Mouse (Mus musculus): ENCODE measurements around the gene Bricd5.

Bricd5 gene

DNA sequence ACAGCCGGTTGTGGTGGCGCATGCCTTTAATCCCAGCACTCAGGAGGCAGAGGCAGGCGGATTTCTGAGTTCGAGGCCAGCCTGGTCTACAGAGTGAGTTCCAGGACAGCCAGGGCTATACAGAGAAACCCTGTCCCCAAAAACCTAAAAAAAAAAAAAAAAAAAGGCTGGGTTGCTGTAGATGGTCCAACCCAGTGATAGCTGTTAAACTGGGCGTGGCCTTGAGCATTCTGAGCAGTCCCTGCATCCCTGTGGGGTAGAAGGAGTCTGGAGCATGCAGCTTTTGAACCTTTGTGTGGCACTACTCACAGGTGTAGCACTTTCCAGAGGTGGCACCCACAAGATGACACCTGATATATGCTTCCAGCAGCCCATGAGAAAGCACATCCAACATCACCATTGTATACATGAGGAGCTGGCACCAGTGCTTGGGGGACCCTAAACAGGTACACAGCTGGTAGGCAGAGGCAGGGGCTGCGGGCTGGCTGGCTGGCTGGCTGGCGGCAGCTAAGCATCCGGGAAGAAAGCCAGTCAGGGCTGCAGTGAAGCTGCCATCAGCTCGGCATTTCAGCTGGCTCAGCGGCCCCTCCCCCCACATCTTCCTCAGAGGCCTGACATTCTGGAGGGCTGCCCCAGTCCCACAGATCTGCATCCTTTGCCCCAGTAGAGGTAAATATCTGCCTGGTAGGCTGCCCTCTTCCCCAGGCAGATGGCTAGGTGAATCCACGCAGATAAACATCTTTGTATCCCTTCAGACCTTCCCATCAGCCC, 11.6 kb downstream of the Bricd5 start:
- no peak for DNase-seq (ENCODE audit: low spot score)

DNA sequence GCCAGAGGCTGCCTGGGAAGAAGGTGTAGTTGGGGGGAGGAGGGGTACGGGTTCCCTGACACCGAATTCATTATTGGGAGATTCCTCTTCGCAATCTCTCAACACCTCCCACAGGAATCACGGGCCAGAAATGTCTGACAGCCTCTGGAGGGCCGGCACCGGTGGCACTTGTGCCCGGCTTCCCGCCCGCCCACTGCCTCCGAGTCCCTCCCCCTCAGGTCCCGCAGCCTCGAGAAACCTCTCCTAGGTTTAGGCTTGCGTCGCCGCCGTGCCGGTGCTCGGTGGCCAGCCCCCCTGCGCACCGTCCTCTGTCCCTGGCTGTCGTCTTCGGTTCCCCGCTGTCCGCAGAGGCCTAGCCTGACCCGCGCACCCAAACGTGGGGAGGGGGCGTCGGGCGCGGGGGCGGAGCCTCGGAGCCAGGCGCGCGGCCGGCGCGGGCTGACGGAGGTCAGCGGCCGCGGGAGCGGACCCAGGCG, 14.5 kb downstream of the Bricd5 start, which contains the start of gene Caskin1:
TSS of gene Caskin1 (plus strand) at position 416 of the 476 bp plus-strand sequence.
- no peak for DNase-seq (ENCODE audit: low spot score)

DNA sequence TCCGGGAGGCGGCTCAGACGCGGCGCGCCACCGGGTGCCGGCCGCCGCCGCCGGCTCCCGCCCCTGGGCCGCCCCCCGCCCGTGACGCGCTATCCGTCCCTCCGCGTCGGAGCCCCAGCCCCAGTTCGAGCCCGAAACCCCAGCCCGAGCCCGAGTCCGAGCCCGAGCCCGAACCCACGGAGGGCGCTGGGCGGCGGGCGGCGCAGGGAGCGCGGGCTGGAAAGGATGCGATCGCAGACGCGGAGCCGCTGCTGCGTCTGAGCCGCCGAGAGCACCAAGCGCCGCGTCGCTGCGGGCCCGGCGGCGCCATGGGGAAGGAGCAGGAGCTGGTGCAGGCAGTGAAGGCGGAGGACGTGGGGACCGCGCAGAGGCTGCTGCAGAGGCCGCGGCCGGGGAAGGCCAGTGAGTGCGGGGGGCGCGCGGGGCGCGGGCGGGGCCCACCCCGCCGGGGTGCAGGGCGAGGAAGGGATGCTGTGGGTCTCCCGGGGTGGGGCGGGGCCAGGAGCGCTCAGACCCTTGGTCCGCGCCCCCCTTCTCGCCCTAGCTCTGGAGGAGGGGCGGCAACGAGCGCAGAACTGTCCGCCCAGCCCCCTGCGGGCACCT, 15.1 kb downstream of the Bricd5 start:
- DNase-seq (ENCODE audit: low spot score): peak; percentile 28

DNA sequence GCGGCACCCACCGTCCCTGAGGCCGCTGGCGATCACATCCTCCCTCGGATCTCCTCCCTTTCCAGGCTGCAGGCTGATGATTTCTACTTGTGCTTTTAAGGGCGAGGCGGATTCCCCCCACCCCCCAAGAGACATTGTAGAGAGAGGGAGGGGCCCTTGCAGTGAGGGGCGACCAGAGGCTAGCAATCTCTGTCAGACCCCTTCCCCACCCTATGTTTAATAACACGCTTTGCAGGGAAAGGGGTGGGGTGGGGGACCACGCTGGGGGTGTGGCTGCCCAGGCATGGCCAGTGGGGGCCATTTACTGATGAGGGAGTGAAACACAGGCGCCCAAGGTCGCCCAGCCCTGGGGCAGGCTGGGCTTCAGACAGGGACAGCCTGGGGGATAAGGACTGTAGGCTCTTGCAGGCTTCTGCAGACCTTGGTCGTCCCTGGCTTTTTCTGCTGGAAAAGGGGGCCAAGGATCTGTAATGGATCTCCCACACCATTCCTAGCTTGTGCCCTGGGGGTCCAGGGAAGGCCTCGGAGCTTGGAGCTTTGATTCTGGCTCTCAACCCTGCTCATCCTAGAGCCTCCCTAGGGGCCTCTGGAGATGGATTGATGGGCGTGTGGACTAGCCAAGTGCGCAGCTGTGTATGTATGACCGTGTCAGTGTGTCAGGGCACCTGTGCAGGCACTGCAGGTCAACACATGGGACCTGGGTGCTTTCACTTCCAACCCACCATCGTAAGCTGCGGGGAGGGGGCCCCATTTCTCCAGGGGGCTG, 15.8 kb downstream of the Bricd5 start:
- no peak for DNase-seq (ENCODE audit: low spot score)

DNA sequence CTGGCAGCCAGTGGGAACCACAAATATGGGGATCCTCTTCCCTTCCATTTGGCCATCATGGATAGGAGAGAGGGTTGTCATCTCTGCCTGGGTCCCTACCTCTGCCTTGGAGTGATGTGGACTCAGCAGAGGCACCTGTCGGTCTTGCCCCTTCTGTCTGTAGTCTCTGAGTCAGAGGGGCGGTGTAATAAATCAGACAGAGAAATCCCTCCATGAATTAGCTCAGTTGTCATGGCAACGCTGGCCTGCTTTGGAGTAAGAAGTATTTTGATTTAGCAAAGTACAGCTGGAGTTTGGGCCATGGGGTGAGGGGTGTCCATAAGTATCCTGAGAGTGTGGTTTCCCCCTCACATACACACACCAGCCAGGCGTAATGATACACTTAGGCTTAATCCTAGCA, 16.7 kb downstream of the Bricd5 start:
- DNase-seq (ENCODE audit: low spot score): no peak

DNA sequence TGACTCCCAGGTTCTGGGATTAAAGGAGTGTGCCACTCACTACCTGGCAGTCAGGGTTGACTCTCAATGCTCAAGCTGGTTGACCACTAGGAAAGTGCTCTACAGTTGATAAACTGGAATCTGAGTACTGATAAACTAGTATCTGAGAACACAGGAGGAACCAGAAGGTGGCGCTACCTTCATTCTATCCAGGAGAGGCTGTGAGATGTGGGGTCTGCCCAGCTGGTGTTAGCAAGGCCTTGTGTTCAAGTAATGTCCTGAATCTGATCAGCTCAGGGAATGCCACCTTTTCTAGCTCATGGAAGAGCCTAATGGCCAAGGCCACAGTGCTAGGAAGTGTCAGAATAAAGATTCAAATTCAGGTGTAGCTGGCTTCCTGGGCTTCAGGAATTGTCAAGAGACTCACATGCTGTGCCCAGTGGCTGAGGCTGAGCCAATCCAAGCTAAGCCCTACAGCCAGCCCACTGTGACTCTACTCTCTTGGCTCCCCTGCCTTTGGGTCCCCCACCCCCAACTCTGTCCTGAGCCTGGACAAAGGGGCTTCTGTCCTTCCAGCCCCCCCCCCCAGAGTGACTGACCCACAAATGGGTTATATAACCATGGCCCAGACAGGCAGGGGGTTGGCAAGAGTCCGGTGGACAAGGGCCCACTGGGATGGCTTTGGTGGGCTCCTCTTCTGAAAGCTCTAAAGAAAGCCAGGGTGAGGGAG, 21.1 kb downstream of the Bricd5 start:
- peak; percentile 37 for DNase-seq (ENCODE audit: low spot score)

- DNase-seq (ENCODE audit: low spot score): no peak
Observed at GRCm38 (mm10) chr17:24495443-24495842, 21.8 kb downstream of the Bricd5 start.

DNA sequence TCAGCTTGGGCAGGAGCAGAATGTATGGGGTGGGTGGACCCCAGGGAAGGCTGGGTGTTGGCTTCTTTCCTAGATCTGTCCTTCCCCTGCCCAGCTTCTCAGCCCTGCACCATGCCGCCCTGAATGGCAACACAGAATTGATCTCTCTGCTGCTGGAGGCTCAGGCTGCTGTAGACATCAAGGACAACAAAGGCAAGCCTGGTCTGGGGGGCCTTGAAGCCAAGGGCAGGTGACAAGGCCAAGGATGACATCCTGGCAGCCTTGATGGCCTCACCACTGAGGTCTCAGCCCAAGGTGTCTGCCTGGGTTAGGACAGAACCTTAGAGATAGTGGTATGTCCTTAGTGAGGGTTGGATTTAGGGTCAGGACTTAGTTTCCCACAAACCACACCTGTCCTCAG, 22.3 kb downstream of the Bricd5 start:
- DNase-seq (ENCODE audit: low spot score): no peak

DNA sequence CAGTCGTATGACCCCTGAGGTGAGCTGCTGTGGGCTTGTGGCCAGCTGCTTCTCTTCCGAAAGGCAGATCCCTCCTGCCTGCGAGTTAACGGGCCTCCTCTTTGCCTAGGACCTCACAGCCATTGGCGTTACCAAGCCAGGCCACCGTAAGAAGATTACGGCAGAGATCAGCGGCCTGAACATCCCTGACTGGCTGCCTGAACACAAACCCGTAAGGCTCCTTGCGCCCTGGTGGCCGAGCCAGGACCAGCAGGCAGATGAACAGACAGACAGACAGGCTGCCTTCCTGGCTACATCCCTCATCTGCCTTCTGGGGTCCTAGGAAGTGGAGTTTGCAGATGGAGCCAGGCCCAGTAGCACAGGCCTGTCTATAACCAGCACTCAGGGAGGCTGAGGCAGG, 28.5 kb downstream of the Bricd5 start:
- DNase-seq (ENCODE audit: low spot score): no peak

DNA sequence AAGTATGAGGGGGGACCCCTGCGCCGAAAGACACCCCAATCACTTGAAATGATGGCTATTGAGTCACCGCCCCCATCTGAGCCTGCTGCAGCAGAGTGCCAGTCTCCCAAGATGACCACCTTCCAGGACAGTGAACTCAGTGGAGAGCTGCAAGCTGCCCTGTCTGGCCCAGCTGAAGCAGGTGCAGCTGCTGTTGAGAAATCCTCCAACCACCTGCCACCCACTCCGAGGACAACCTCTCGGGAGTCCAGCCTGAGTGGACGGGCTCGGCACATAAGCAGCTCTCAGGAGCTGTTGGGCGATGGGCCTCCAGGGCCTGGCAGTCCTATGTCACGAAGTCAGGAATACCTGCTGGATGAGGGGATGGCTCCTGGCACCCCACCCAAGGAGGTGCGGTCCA, 30.4 kb downstream of the Bricd5 start:
- no peak for DNase-seq (ENCODE audit: low spot score)

GRCm38 (mm10) chr17:24505286-24505955, 31.7 kb downstream of the Bricd5 start:
- DNase-seq (ENCODE audit: low spot score): no peak

GRCm38 (mm10) chr17:24506332-24507070, 32.8 kb downstream of the Bricd5 start:
- no peak for DNase-seq (ENCODE audit: low spot score)

DNA sequence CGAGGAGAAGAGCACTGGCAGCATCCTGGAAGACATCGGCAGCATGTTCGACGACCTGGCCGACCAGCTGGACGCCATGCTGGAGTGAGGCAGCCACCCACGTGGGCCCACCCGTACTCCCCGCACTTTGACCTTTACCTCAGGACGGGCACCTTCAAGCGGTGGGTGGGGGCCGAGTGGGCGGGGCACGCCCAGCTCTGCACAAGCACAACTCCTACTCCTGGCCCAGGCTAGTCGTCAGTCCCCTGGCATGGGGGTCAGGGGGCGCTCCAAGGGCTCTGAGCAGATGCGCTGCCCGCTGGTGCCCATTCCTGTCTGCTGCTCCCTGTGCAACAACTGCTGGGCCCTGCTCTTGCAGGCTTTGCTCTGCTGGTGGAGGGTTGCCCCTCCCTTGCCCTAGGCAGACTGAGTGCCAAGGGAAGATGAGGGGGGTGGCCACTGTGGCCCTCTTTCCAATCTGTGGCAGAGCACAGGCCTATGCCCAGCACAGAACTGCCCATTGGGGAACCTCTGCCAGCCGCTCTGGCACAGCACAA, 33.5 kb downstream of the Bricd5 start:
- no peak for DNase-seq (ENCODE audit: low spot score)

DNA sequence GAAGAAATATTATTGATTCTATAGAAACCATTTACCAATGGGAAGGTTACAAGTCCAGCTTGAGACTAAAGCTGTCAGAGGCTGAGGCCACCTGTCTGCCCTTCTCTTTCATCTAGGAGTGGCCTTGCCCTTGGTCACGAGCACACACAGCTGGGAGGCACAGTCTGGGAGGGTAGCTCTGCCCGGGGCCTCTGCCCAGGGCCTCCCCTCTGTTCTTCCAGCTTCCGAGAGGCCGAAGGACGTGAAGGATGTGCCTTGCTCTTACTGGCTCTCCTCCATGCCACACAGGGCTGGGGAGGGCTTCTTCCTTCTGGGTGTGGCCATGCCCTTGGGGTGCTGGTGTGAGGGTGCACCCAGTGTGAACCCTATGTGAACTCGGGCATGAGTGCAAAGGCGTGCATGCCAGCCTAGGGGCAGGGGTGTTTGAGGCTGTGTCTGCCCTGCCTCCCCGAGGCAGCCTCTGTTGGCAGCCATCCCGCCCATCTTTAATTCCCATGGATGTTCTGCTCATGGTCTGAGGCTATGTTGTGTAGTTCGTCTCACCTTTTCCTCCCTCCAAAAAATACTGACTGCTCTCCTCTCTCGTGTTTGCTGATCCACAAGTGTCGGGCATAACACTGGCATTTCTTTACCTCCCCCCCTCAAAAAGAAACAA, 34.2 kb downstream of the Bricd5 start:
- DNase-seq (ENCODE audit: low spot score): no peak

DNA sequence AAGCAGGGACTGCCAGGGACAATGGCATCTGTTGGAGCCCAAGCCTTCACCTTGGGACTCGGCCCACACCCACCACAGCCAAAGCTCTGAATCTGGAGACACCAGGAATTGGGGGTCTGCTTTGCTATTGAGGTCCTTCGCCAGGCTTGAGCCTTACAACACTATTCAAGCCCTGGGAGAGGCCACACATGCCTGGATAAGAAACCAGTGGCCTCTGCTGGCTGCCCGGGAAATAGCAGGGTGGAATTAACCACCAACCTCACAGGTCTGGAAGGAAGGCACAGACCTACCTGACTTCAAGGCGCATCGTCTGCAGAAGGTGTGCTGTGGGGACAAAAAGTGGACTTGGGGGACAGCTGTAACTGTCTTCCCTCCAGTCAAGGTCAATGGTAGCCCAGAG, 39.9 kb downstream of the Bricd5 start:
- DNase-seq (ENCODE audit: low spot score): no peak

DNA sequence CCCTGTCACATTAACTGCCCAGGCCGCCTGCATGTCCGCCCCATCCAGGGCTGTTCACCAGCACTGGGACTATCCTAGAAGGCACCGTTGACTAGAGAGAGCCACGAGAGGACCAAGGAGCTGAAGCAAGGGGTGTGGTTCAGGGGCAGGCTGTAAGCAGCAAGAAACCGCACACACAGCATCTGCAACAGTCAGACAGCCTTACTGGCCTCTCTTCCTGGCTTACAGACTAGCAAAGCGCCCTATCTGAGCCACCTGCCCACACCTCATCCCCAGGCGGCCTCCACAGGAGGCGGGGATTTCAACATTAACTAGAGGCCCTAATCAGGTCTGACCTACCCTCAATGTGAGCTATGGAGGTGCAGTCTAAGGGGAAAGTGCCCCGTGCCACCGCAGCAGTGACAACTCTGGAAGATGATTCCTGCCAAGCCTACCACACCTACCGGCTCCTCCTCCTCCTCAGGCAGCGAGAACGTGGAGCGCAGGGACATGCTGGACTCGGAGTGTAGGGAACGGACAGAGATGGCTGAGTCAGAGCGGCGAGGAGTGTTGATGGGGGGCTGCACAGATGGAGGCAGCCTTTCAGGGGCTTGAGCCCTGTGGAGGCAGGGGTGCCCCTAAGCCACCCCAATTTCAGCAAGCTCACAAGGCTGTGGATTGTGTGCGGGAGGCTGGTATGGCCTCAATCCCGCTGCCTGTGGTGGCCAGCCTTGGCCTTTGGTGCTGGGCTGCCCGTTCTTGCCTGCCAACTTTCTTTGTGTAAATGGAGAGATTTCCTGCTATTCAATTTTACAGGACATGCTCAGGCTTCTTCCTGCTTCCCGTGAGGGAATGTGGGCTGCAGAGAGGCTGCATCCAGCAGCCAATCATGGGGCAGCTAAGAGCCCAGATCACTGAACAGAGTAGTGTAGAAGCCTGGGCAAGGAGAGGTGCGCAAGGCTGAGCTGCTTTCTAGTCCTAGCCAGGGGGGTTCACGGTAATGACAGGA, 40.9 kb downstream of the Bricd5 start:
- no peak for DNase-seq (ENCODE audit: low spot score)

- no peak for DNase-seq (ENCODE audit: low spot score)
Observed at GRCm38 (mm10) chr17:24520450-24520849, 46.8 kb downstream of the Bricd5 start.

- DNase-seq (ENCODE audit: low spot score): no peak
Observed at GRCm38 (mm10) chr17:24524734-24525133, 51.0 kb downstream of the Bricd5 start.
